Mouse (Mus musculus) kidney, adult 11 months (tissue): ENCODE measurements around the gene Plcb1.

Experiments
- DNase-seq: peaks from one replicate; pipeline ENCODE4 v3.0.0; 2022

The Plcb1 gene

GRCm38 (mm10) chr2:135439546-135440517 is 654.0 kb downstream of the Plcb1 start:
- peak; percentile 7 for DNase-seq

- no peak for DNase-seq
Measured at GRCm38 (mm10) chr2:135453581-135453980, 667.7 kb downstream of the Plcb1 start.

DNA sequence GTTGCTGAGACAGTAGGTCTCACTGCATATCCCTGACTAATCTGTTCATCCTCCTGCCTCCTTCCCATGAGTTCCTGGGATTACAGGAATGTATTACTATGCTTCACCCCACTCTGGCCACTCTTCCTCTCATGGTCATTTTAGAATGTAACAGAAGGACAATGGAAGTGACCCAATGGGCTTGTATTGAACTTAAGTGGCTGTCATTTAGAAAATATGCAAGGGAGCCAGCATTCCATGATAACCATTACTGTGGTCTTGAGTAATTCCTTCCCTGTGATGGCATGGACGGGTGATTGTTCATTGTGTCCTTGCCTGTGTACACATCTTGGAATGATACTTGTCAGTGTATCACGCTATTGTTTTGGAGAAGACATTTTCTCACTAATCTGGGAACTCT is 668.1 kb downstream of the Plcb1 start:
- DNase-seq, result no peak

- DNase-seq, result no peak
Measured at GRCm38 (mm10) chr2:135454455-135454854, 668.6 kb downstream of the Plcb1 start.

DNA sequence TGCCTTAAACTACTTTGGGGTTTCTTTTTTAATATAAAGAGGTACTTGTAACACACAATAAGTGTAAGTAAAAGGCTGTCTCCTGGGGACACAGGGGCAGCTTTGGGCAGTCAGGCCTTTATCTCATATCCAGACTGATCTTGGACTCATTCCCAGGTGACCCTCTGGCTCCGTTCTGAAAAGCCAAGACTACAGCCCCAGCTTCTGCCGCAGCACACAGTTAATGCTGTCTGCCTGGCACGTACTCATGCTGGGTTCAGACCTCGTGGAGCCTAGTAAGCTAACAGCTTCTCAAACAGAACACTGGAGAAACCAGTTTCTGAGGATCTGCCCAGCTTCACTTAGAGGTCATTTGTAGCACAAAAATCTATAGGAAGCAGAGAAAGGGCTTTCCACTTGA is 682.0 kb downstream of the Plcb1 start:
- DNase-seq, result no peak

GRCm38 (mm10) chr2:135474107-135474506 is 688.2 kb downstream of the Plcb1 start:
- no peak for DNase-seq

GRCm38 (mm10) chr2:135485248-135485647 is 699.4 kb downstream of the Plcb1 start:
- no peak for DNase-seq

- no peak for DNase-seq
Measured at GRCm38 (mm10) chr2:135488277-135488676, 702.4 kb downstream of the Plcb1 start.

DNA sequence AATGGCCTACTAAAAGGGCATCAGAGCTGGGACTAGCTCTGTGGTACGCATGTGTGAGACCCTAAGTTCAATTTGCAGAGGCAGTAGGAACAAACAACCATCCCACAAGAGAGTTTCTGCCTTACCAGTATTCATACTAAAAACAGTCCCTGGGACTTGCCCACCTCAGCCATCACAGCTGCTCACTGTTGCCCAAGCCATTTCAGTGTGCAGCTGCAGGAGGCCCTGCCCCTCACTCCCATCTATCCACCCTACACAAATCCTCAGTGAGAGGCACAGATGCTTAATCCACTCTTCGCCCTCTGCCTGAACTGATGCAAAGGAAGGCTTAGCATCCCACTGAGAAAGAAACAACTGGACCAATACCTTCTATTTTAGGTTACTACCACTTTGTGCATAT is 703.3 kb downstream of the Plcb1 start:
- DNase-seq, result no peak

DNA sequence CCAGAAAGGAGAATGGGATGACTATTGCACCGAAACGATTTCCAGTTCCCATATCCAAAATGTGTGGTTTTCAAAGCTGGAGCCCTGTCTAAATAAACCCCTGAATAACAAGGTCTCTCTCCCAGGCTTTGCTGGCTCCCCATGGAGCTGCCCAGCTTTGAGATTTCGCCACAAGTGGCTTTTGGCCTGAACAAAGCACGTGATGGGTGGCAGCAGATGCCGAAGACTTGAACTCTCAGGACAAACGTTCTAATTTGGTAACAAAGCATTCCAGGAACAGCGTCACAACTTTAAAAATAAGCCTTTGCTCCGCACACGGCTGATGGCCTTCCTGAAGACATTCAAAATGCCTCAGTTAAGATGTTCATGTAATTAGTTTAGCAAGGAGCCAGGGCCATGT is 706.9 kb downstream of the Plcb1 start:
- no peak for DNase-seq

DNA sequence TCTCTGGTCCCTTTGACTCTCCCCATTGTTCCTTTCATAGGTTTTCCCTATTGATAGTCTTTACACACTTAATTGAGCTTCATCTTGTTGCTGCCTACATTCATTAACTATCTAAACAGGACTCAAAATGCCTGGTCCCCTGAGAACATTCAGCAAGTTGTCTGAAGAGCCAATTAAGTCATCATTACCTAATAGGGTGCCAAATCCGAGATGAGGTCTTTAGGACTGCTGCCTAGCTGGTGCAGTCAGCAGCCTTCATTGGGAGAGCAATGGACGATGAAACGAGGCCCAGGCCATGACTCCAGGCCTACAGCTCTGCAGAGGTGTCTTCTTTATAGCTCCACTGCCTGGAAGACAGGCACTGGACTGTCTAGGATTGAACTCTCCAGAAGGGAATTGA is 710.7 kb downstream of the Plcb1 start:
- DNase-seq, result no peak

DNA sequence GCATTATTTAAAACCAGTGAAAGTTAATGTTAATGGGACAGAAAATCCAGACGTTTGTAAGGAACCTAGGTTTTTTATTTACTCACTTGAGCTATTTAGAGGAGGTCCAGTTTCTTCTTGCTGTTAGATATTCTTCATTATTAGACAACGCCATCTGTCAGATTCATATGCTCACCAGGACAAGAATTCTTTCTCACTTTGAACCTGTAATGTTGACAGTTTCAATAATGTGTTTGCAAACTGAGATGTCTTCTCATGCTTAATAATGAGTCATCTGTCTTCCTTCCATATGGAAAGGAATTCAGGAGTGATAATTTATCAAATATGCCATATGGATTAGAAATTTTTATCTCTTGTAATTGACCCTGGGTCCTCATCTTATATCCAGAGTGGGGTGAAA is 711.4 kb downstream of the Plcb1 start:
- DNase-seq, result no peak

DNA sequence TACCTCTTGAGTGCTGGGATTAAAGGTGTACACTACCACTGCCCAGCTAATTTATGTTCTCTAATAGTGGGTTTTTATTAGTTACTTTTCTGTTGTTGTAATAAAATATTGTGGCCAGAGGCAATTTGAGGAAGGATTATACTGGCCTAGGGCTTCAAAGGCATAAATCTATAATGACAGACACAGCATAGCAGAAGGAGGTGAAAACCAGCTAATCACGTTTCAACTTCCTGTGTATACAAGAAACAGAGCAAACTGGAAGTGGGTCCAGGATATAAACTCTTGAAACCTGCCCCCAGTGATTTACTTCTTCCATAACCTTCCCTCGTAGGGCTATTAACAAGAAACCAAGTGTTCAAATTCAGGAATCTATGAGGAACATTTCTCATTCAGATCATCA is 715.0 kb downstream of the Plcb1 start:
- no peak for DNase-seq

- DNase-seq, result no peak
Measured at GRCm38 (mm10) chr2:135503328-135503997, 717.6 kb downstream of the Plcb1 start.

DNA sequence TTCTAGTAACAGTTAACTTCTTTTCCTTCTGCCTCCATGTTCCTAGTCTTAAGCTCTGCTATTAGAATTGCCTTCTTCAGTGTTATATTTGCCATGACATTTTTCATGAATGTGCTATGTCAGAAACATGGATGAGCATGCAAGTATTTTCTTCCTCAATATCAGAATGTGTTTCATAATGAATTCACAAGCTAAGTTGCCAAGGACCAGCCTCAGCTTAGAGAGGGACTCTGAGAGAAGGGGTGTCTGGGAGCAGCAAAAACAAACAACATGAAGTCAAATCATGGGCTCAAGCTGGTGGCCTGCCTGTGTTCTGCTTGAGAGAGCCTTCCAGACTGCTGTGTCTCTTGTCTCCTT is 718.1 kb downstream of the Plcb1 start:
- DNase-seq, result no peak

GRCm38 (mm10) chr2:135507111-135507510 is 721.2 kb downstream of the Plcb1 start:
- DNase-seq, result no peak

DNA sequence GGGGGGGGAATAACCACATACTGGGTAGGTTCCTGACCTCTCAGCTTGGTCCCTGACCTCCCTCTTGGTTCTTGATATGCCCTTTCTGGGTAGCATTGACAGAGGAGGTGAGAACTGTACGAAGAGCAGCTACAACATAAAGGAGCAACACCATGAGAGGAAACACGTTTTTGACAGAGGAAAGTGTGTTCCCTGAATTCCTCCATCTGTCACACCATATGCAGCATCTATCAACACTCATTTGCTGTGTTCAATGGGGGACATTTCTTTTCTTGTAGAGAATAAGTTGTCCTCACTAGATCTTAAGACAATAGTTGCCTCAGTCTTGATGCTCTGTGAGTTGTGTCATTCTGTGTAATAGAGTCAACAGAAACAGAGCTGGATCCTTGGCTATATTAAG is 733.1 kb downstream of the Plcb1 start:
- no peak for DNase-seq
